Mouse (Mus musculus): ENCODE measurements around the gene Mecom.

DNA sequence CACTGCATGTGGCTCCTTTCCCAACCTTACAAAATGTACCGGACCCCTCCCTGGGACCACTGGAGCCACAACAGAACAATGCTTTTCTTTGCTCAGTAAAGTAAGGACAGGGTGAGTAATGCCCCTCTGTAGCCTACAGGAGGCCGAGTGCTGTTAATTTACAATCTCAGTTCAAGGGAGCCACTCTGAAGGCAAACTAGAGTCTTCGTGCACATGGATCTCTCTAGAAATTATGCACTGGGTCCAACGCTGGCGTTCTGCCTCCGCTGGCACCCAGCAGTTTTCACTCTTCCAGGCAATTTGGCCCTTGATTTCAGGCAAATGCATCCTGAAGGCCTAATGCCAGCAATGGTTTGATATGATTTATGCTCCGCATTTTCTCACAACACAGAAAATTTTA lies 467.0 kb downstream of the Mecom start:
- TF ChIP-seq POLR2A (IDR thresholded peaks at IDR 0.05; ENCODE audit: low read depth, low read length) (no peak), CTCF (IDR thresholded peaks at IDR 0.05; ENCODE audit: extremely low read depth, insufficient read depth, insufficient read length, insufficient replicate concordance) (no peak)
